Mouse (Mus musculus): ENCODE results near the gene Selplg.

- TF ChIP-seq CTCF (IDR thresholded peaks at IDR 0.05; ENCODE audit: borderline replicate concordance, insufficient read depth, low read length) (no peak), POLR2A (IDR thresholded peaks at IDR 0.05; ENCODE audit: low read depth, low read length) (no peak)
These were observed 38.1 kb upstream of the Selplg start for GRCm38 (mm10) chr5:113870393-113871040.

Data from embryonic fibroblast, embryonic 13.5 days (primary cell).